Mouse (Mus musculus) hindbrain, embryonic 11.5 days (tissue): ENCODE data around the gene Dcun1d1. TPM values are rescaled to one million over a fixed set of nuclear protein-coding genes. Genes with fewer than 3 reads are reported as not detected.

Experiments
- ATAC-seq: fragments of 200-750 bp; cut with Nextera tagmentation; 2 replicates; pipeline ENCODE4 v1.8.0; 2017; ENCODE audit warnings: mild to moderate bottlenecking, moderate TSS enrichment, moderate library complexity; ENCODE audit not compliant: low FRiP score
- DNase-seq: peaks from one replicate; pipeline ENCODE4 v3.0.0-alpha.2; 2015; ENCODE audit warnings: low spot score
- H3K27ac ChIP-seq: fragments of 300-500 bp; sonication (generic); 2 replicates; pipeline ENCODE4 v1.5.1; 2014; ENCODE audit warnings: mild to moderate bottlenecking, low read depth, low read length
- H3K27me3 ChIP-seq: fragments of 300-500 bp; sonication (generic); 2 replicates; pipeline ENCODE4 v1.6.1; 2014; ENCODE audit warnings: mild to moderate bottlenecking, low read length, moderate library complexity, mixed read lengths; ENCODE audit not compliant: control insufficient read depth, insufficient read depth
- H3K36me3 ChIP-seq: fragments of 300-500 bp; sonication (generic); 2 replicates; pipeline ENCODE4 v1.6.1; 2014; ENCODE audit warnings: mild to moderate bottlenecking, low read length, moderate library complexity, mixed read lengths; ENCODE audit not compliant: control insufficient read depth, insufficient read depth
- H3K4me1 ChIP-seq: fragments of 300-500 bp; sonication (generic); replicated peaks from 2 replicates; pipeline ENCODE4 v1.6.1; 2014; ENCODE audit warnings: low read length, mixed read lengths; ENCODE audit not compliant: control insufficient read depth, insufficient read depth
- H3K4me2 ChIP-seq: fragments of 300-500 bp; sonication (generic); replicated peaks from 2 replicates; pipeline ENCODE4 v1.6.1; 2014; ENCODE audit warnings: mild to moderate bottlenecking, low read depth, low read length
- H3K4me3 ChIP-seq: fragments of 300-500 bp; sonication (generic); 2 replicates; pipeline ENCODE4 v1.5.1; 2014; ENCODE audit warnings: low read depth, low read length
- H3K9ac ChIP-seq: fragments of 300-500 bp; sonication (generic); 2 replicates; pipeline ENCODE4 v1.6.1; 2014; ENCODE audit warnings: low read depth, low read length
- H3K9me3 ChIP-seq: fragments of 300-500 bp; sonication (generic); 2 replicates; pipeline ENCODE4 v1.6.1; 2016; ENCODE audit warnings: low read length; ENCODE audit not compliant: control insufficient read depth
- WGBS: fragments of 180-500 bp; shearing (Covaris S2); extraction: QIAGEN DNeasy Blood & Tissue Kit; methylation state at CpG from one replicate; pipeline ENCODE4 v1.1.7; 2014; 5-methylcytosine and 5-hydroxymethylcytosine counted together
- polyA plus RNA-seq: library from polyadenylated mRNA; unstranded; fragments of >200 nt; fragmentation: Nextera tagmentation; extraction: Ambion mirVana; gene quantifications from 2 replicates; pipeline ENCODE4 v1.2.1, GENCODE M21; 2014

The Dcun1d1 gene
- 107 and 112 TPM in 2 replicates for polyA plus RNA-seq

GRCm38 (mm10) chr3:35937345-35937744 lies at the start of gene Dcun1d1:
Gene Dcun1d1 (minus strand): TSS chr3:35937445.
- H3K9ac ChIP-seq = no peak within 1 kb of the TSS
- no peak for DNase-seq
- H3K4me2 ChIP-seq = no peak within 1 kb of the TSS
- no peak for ATAC-seq
- no peak within 1 kb of the TSS for H3K27ac ChIP-seq
- no peak within 1 kb of the TSS for H3K4me3 ChIP-seq
- H3K36me3 ChIP-seq = no peaks in the 10 kb centered on the region
- no peaks in the 10 kb centered on the region for H3K9me3 ChIP-seq
- H3K27me3 ChIP-seq = no peaks in the 10 kb centered on the region
- 92% methylated on average over 6 of the region's 6 CpGs for WGBS
- no peaks in the 10 kb centered on the region for H3K4me1 ChIP-seq

GRCm38 (mm10) chr3:35986266-35986665 lies 49.0 kb upstream of the Dcun1d1 start:
- WGBS = 90% methylated on average over 6 of the region's 6 CpGs
- H3K36me3 ChIP-seq = peaks cover 3% of the 10 kb centered on the region; the same call in 1 of the 2 replicates
- ATAC-seq (no peak), DNase-seq (no peak)
- H3K4me1 ChIP-seq = no peaks in the 10 kb centered on the region
- H3K9me3 ChIP-seq = no peaks in the 10 kb centered on the region
- H3K27me3 ChIP-seq = no peaks in the 10 kb centered on the region
- no peak overlapping the region for H3K27ac ChIP-seq
- H3K4me2 ChIP-seq = no peak overlapping the region
- no peak overlapping the region for H3K9ac ChIP-seq
- H3K4me3 ChIP-seq = no peak overlapping the region

GRCm38 (mm10) chr3:35973551-35973950 lies 36.3 kb upstream of the Dcun1d1 start:
- peak; percentile 32 for DNase-seq
- no peaks in the 10 kb centered on the region for H3K9me3 ChIP-seq
- no peak overlapping the region for H3K9ac ChIP-seq
- H3K4me3 ChIP-seq = no peak overlapping the region
- H3K36me3 ChIP-seq = no peaks in the 10 kb centered on the region
- H3K27ac ChIP-seq = no peak overlapping the region
- no peaks in the 10 kb centered on the region for H3K4me1 ChIP-seq
- no peak overlapping the region for H3K4me2 ChIP-seq
- H3K27me3 ChIP-seq = no peaks in the 10 kb centered on the region
- ATAC-seq = no peak
- WGBS = 76% methylated on average over 7 of the region's 7 CpGs

GRCm38 (mm10) chr3:35972985-35973384 lies 35.7 kb upstream of the Dcun1d1 start:
- no peaks in the 10 kb centered on the region for H3K4me1 ChIP-seq
- H3K27ac ChIP-seq = no peak overlapping the region
- H3K36me3 ChIP-seq = no peaks in the 10 kb centered on the region
- DNase-seq (peak; percentile 52), ATAC-seq (no peak)
- H3K9me3 ChIP-seq = no peaks in the 10 kb centered on the region
- no peak overlapping the region for H3K4me3 ChIP-seq
- no peak overlapping the region for H3K4me2 ChIP-seq
- H3K9ac ChIP-seq = no peak overlapping the region
- WGBS = 84% methylated on average over 4 of the region's 4 CpGs
- H3K27me3 ChIP-seq = no peaks in the 10 kb centered on the region

GRCm38 (mm10) chr3:35971149-35971548 lies 33.9 kb upstream of the Dcun1d1 start:
- no peaks in the 10 kb centered on the region for H3K27me3 ChIP-seq
- H3K36me3 ChIP-seq = no peaks in the 10 kb centered on the region
- H3K9ac ChIP-seq = no peak overlapping the region
- DNase-seq (no peak), ATAC-seq (no peak)
- H3K4me1 ChIP-seq = no peaks in the 10 kb centered on the region
- no peaks in the 10 kb centered on the region for H3K9me3 ChIP-seq
- whole genome bisulfite sequencing = 93% methylated on average over 12 of the region's 12 CpGs
- no peak overlapping the region for H3K27ac ChIP-seq
- H3K4me3 ChIP-seq = no peak overlapping the region
- H3K4me2 ChIP-seq = no peak overlapping the region

GRCm38 (mm10) chr3:35970441-35970840 lies 33.2 kb upstream of the Dcun1d1 start:
- no peak for ATAC-seq
- Histone ChIP-seq H3K4me2 (no peak overlapping the region), H3K4me1 (no peaks in the 10 kb centered on the region), H3K9me3 (no peaks in the 10 kb centered on the region), H3K27me3 (no peaks in the 10 kb centered on the region), H3K4me3 (no peak overlapping the region), H3K9ac (no peak overlapping the region), H3K36me3 (no peaks in the 10 kb centered on the region), H3K27ac (no peak overlapping the region)
- 89% methylated on average over 4 of the region's 4 CpGs for WGBS
- DNase-seq = no peak

- Histone ChIP-seq H3K4me2 (no peak overlapping the region), H3K36me3 (no peaks in the 10 kb centered on the region; the same call in 1 of the 2 replicates), H3K4me1 (no peaks in the 10 kb centered on the region), H3K9me3 (no peaks in the 10 kb centered on the region), H3K27ac (no peak overlapping the region), H3K4me3 (no peak overlapping the region), H3K27me3 (no peaks in the 10 kb centered on the region), H3K9ac (no peak overlapping the region)
- WGBS = 96% methylated on average over 8 of the region's 8 CpGs
- ATAC-seq (no peak), DNase-seq (no peak)
These were observed 30.2 kb upstream of the Dcun1d1 start for GRCm38 (mm10) chr3:35967366-35967921.

- no peaks in the 10 kb centered on the region for H3K27me3 ChIP-seq
- H3K36me3 ChIP-seq = no peaks in the 10 kb centered on the region; the same call in 1 of the 2 replicates
- ATAC-seq (no peak), DNase-seq (no peak)
- no peak overlapping the region for H3K27ac ChIP-seq
- no peaks in the 10 kb centered on the region for H3K9me3 ChIP-seq
- 89% methylated on average over 2 of the region's 2 CpGs for WGBS
- H3K9ac ChIP-seq = no peak overlapping the region
- no peaks in the 10 kb centered on the region for H3K4me1 ChIP-seq
- H3K4me3 ChIP-seq = no peak overlapping the region
- no peak overlapping the region for H3K4me2 ChIP-seq
These were observed 29.2 kb upstream of the Dcun1d1 start for GRCm38 (mm10) chr3:35966493-35966892.

GRCm38 (mm10) chr3:35964928-35965327 lies 27.7 kb upstream of the Dcun1d1 start:
- no peak overlapping the region for H3K4me2 ChIP-seq
- H3K4me3 ChIP-seq = no peak overlapping the region
- H3K27ac ChIP-seq = no peak overlapping the region
- H3K27me3 ChIP-seq = no peaks in the 10 kb centered on the region
- H3K36me3 ChIP-seq = no peaks in the 10 kb centered on the region; the same call in 1 of the 2 replicates
- no peak overlapping the region for H3K9ac ChIP-seq
- H3K4me1 ChIP-seq = no peaks in the 10 kb centered on the region
- no peaks in the 10 kb centered on the region for H3K9me3 ChIP-seq
- no peak for DNase-seq
- WGBS = 92% methylated on average over 4 of the region's 4 CpGs
- ATAC-seq = no peak
